Mouse (Mus musculus): Measurements from ENCODE around the gene Olfr328. TPM values are rescaled to one million over a fixed set of nuclear protein-coding genes. Genes with fewer than 3 reads are reported as not detected.

Gene Olfr328
- not detected in 2 replicates for polyA plus RNA-seq (2012; ENCODE audit: insufficient read depth, insufficient read length, missing spikeins)

DNA sequence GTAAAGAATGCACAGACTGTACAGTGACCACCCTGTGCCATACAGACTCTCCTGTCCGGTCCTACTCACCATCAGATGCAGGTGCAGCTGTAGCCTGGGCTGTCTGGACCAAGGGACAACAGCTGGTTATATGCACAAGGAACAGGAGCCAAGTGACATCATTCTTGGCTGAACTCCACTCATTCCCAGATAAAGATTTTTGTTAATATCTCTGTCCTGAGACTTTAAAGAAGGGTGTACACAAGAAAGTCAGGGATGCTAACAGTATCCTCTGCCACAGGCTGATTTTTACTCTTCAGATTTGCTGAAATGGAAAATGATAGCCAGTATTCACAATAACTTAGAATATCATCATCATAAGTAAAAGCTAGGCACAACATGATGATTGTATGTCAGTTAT lies at the start of gene Olfr328:
Gene Olfr328 (minus strand): TSS at position 101 of the 400 bp plus-strand sequence.
- Histone ChIP-seq H3K4me3 (ENCODE audit: insufficient read depth, low read length) (no peak within 1 kb of the TSS), H3K4me1 (ENCODE audit: control insufficient read depth, insufficient read depth, low read length) (no peaks in the 10 kb centered on the region)
- TF ChIP-seq CTCF (IDR thresholded peaks at IDR 0.05; ENCODE audit: low read depth, low read length): no peak
- TF ChIP-seq POLR2A (IDR thresholded peaks at IDR 0.05; ENCODE audit: borderline replicate concordance, low read depth, low read length): no peak

DNA sequence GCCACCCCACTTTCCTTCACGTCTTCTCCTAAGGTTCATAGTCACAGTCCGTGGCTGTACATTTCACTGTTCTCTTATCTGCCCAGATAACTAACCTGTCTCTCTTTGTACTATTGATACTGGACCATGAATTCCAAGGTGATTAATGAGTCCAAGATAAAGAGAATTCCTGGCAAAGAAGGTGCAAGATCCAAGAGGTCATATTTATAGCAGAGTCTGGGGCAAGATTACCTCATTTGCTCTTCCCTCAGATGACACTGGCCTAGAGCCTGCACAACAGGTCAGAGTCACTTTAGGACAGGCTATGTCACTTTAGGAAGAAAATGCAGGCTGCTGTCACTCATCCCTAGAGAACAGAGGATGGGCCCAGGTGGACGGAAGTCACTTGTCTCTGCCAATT lies 49.8 kb upstream of the Olfr328 start:
- H3K4me1 ChIP-seq (ENCODE audit: control insufficient read depth, insufficient read depth, low read length): no peaks in the 10 kb centered on the region
- no peak overlapping the region for H3K27ac ChIP-seq (ENCODE audit: insufficient read depth, low read depth, low read length)
- TF ChIP-seq CTCF (IDR thresholded peaks at IDR 0.05; ENCODE audit: low read depth, low read length) (no peak), POLR2A (IDR thresholded peaks at IDR 0.05; ENCODE audit: borderline replicate concordance, low read depth, low read length) (no peak)
- H3K4me3 ChIP-seq (ENCODE audit: insufficient read depth, low read length): no peak overlapping the region

More for the DNA sequence above, at the start of gene Olfr328:
- no peak within 1 kb of the TSS for H3K27ac ChIP-seq (ENCODE audit: insufficient read depth, low read depth, low read length)

DNA sequence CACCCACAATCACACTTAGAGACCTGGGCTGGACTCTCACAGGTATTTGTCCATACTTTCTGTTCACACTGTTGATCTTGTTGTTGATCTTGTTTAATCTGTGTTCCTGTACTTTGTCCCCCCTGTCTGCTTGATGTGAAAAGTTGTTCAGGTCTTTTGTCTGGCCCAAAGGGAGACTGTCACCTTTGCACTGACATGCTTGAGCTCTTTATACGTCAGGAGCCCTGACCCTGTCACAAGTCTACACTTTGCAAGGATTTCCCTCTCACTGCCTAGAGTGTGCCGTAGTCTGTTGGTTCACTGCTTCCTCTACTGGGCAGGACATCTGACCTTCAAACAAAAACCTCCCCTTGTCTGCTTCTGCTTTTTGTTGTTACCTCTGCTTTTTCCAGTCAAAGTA lies 49.3 kb upstream of the Olfr328 start:
- no peak overlapping the region for H3K27ac ChIP-seq (ENCODE audit: insufficient read depth, low read depth, low read length)
- H3K4me1 ChIP-seq (ENCODE audit: control insufficient read depth, insufficient read depth, low read length): no peaks in the 10 kb centered on the region
- no peak overlapping the region for H3K4me3 ChIP-seq (ENCODE audit: insufficient read depth, low read length)
- no peak for TF ChIP-seq POLR2A (IDR thresholded peaks at IDR 0.05; ENCODE audit: borderline replicate concordance, low read depth, low read length)
- TF ChIP-seq CTCF (IDR thresholded peaks at IDR 0.05; ENCODE audit: low read depth, low read length): no peak

- no peaks in the 10 kb centered on the region for H3K4me1 ChIP-seq (ENCODE audit: control insufficient read depth, insufficient read depth, low read length)
- H3K4me3 ChIP-seq (ENCODE audit: insufficient read depth, low read length): no peak overlapping the region
- TF ChIP-seq POLR2A (IDR thresholded peaks at IDR 0.05; ENCODE audit: borderline replicate concordance, low read depth, low read length): no peak
- TF ChIP-seq CTCF (IDR thresholded peaks at IDR 0.05; ENCODE audit: low read depth, low read length): no peak
- H3K27ac ChIP-seq (ENCODE audit: insufficient read depth, low read depth, low read length): no peak overlapping the region
Observed at GRCm38 (mm10) chr11:58602800-58603560, 47.5 kb upstream of the Olfr328 start.

DNA sequence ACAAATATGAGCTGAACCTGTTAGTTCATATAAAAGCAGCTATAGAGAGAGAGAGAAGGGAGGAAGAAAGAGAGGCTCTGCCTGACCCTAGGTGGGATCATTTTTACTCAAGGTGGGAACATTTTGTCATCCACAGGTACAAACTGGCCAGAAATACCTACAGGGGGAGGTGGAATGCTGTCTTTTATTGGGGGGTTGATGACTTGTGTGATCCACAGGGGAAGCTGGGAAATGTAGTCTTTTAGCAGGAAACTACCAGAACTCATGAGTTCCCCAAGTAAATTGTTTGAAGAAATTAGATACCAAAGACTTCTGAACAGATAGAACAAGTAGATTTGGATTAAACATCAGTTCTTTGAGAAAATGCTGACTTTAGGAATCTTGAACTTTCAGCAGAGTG lies 46.6 kb upstream of the Olfr328 start:
- Histone ChIP-seq H3K4me3 (ENCODE audit: insufficient read depth, low read length) (no peak overlapping the region), H3K4me1 (ENCODE audit: control insufficient read depth, insufficient read depth, low read length) (no peaks in the 10 kb centered on the region), H3K27ac (ENCODE audit: insufficient read depth, low read depth, low read length) (no peak overlapping the region)
- TF ChIP-seq POLR2A (IDR thresholded peaks at IDR 0.05; ENCODE audit: borderline replicate concordance, low read depth, low read length) (no peak), CTCF (IDR thresholded peaks at IDR 0.05; ENCODE audit: low read depth, low read length) (no peak)

DNA sequence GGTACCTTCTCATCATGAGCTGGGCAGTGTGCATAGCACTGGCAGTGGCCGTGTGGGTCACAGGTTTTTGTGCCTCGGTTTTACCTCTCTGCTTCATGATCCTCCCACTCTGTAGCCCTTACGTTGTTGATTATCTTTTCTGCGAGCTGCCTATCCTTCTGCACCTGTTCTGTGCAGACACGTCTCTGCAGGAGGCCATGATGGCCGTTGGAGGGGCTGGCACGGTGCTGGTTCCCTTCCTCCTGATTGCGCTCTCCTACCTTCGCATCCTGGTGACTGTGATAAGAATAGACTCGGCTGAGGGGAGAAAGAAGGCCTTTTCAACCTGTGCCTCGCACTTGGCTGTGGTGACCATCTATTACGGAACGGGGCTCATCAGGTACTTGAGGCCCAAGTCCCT lies 42.4 kb upstream of the Olfr328 start:
- Histone ChIP-seq H3K4me3 (ENCODE audit: insufficient read depth, low read length) (no peak overlapping the region), H3K4me1 (ENCODE audit: control insufficient read depth, insufficient read depth, low read length) (no peaks in the 10 kb centered on the region), H3K27ac (ENCODE audit: insufficient read depth, low read depth, low read length) (no peak overlapping the region)
- no peak for TF ChIP-seq POLR2A (IDR thresholded peaks at IDR 0.05; ENCODE audit: borderline replicate concordance, low read depth, low read length)
- no peak for TF ChIP-seq CTCF (IDR thresholded peaks at IDR 0.05; ENCODE audit: low read depth, low read length)

DNA sequence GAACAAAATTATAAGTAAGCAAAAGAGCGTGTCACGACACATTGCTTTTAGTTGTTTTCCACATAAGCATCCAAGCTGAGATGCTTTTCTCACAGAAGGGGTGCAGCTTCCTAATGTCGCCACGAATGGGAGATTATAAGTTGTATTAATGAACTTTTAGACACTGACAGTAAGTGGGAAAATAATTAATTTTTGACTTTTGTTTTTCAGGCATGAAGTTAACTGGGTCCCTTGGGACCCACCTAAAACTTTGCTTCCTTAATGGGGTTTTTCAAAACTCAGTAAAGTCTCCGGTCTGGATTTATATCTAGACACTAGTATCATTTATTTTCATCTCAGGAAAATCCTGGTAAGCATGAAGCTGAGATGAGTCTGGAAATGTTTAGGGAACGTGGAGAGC lies 39.4 kb upstream of the Olfr328 start, which contains the start of gene Olfr324:
Gene Olfr324 (plus strand): TSS at position 301 of the 400 bp plus-strand sequence.
- TF ChIP-seq POLR2A (IDR thresholded peaks at IDR 0.05; ENCODE audit: borderline replicate concordance, low read depth, low read length): no peak
- no peak for TF ChIP-seq CTCF (IDR thresholded peaks at IDR 0.05; ENCODE audit: low read depth, low read length)
- Histone ChIP-seq H3K4me3 (ENCODE audit: insufficient read depth, low read length) (no peak within 1 kb of the TSS), H3K4me1 (ENCODE audit: control insufficient read depth, insufficient read depth, low read length) (no peaks in the 10 kb centered on the region), H3K27ac (ENCODE audit: insufficient read depth, low read depth, low read length) (no peak within 1 kb of the TSS)

GRCm38 (mm10) chr11:58588620-58589250 lies 33.3 kb upstream of the Olfr328 start:
- Histone ChIP-seq H3K4me1 (ENCODE audit: control insufficient read depth, insufficient read depth, low read length) (no peaks in the 10 kb centered on the region), H3K27ac (ENCODE audit: insufficient read depth, low read depth, low read length) (no peak overlapping the region), H3K4me3 (ENCODE audit: insufficient read depth, low read length) (no peak overlapping the region)
- TF ChIP-seq POLR2A (IDR thresholded peaks at IDR 0.05; ENCODE audit: borderline replicate concordance, low read depth, low read length) (no peak), CTCF (IDR thresholded peaks at IDR 0.05; ENCODE audit: low read depth, low read length) (no peak)

- no peak overlapping the region for H3K4me3 ChIP-seq (ENCODE audit: insufficient read depth, low read length)
- H3K4me1 ChIP-seq (ENCODE audit: control insufficient read depth, insufficient read depth, low read length): no peaks in the 10 kb centered on the region
- H3K27ac ChIP-seq (ENCODE audit: insufficient read depth, low read depth, low read length): no peak overlapping the region
- TF ChIP-seq POLR2A (IDR thresholded peaks at IDR 0.05; ENCODE audit: borderline replicate concordance, low read depth, low read length) (no peak), CTCF (IDR thresholded peaks at IDR 0.05; ENCODE audit: low read depth, low read length) (peak; percentile 49; the same call in 1 of the 2 replicates)
Observed at GRCm38 (mm10) chr11:58587898-58588348, 32.5 kb upstream of the Olfr328 start.

- Histone ChIP-seq H3K27ac (ENCODE audit: insufficient read depth, low read depth, low read length) (no peak overlapping the region), H3K4me1 (ENCODE audit: control insufficient read depth, insufficient read depth, low read length) (no peaks in the 10 kb centered on the region), H3K4me3 (ENCODE audit: insufficient read depth, low read length) (no peak overlapping the region)
- no peak for TF ChIP-seq POLR2A (IDR thresholded peaks at IDR 0.05; ENCODE audit: borderline replicate concordance, low read depth, low read length)
- TF ChIP-seq CTCF (IDR thresholded peaks at IDR 0.05; ENCODE audit: low read depth, low read length): no peak
Observed at GRCm38 (mm10) chr11:58578636-58579035, 23.2 kb upstream of the Olfr328 start.
